Comparison of ENCODE assay signal across 14 mouse cellular contexts in the genomic region with DNA sequence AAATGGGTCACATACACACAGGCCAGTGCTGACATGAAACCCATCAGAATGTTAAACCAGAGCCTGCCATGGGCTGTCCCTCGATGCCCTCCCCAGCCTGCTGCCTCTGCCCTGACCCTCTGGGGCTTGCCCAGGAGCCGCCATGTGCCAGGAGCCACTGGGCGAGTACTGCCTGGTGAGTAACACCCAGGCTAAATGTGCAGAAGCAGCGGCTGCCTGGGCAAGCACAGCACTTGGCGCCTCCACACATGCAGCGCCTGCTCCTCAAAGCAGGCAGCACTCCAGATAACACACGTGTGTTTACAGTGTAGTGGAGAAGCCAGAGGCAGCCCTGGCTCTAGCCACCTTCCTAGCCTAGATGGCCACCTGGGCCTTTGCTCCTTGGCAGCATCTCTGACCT. TPM values are rescaled to one million over a fixed set of nuclear protein-coding genes. Genes with fewer than 3 reads are reported as not detected.
DNase-seq lines count a peak whose midpoint lies in the region; ATAC-seq lines count a peak whose summit lies in the region.
"Had no signal": no experiment of that assay in that cellular context is flagged by ENCODE, and none has a peak within 500 bp of the region (broad histone marks: within the 10 kb centered on the region; RNA-seq: fewer than 3 reads in every experiment).

No protein-coding gene starts in this region.

- 59% methylated on average over 7 of the region's 7 CpGs for WGBS in heart, embryonic 16.5 days

- no peaks in the 10 kb centered on the region for H3K36me3 ChIP-seq in heart, embryonic 16.5 days (ENCODE audit: control insufficient read depth, insufficient read depth)

- no peak for ATAC-seq in heart, embryonic 16.5 days (replicated peaks; ENCODE audit: extremely low read depth, insufficient read depth, low FRiP score)

- DNase-seq in cerebellum, adult 11-12 months, result peak; percentile 62
- DNase-seq in cerebellum, postnatal 4 days (ENCODE audit: low spot score in 2 of 2), result no peak
- peak; percentile 68 for DNase-seq in layer of hippocampus, adult 9-11 months
- no peak for DNase-seq in layer of hippocampus, postnatal 14 days (ENCODE audit: low spot score in 2 of 2)
- DNase-seq in fibroblast of lung, adult 2 months (ENCODE audit: low read depth), result peak; percentile 78
- DNase-seq in thymus, postnatal 14 days, result no peak
- no peak for DNase-seq in spleen, adult 12 weeks (ENCODE audit: low spot score)
- DNase-seq: kidney, adult 18-20 months; thymus, postnatal 4 days had no signal

- H3K9me3 ChIP-seq in heart, embryonic 16.5 days (replicated peaks; ENCODE audit: control insufficient read depth, low read length), result no peaks in the 10 kb centered on the region
- H3K9me3 ChIP-seq: midbrain, embryonic 12.5 days; neural tube, embryonic 15.5 days had no signal

- no peak overlapping the region for H3K4me2 ChIP-seq in heart, embryonic 16.5 days (ENCODE audit: low read depth, low read length)
- H3K4me2 ChIP-seq: midbrain, embryonic 12.5 days; neural tube, embryonic 15.5 days had no signal

- peak overlapping the region; percentile 34 for H3K27ac ChIP-seq in heart, embryonic 16.5 days (ENCODE audit: low read length)
- H3K27ac ChIP-seq: liver, embryonic 14.5 days; midbrain, embryonic 12.5 days; neural tube, embryonic 15.5 days had no signal

- H3K4me1 ChIP-seq in heart, embryonic 16.5 days (ENCODE audit: control insufficient read depth, insufficient read depth, low read length), result peaks cover 71% of the 10 kb centered on the region

- H3K4me3 ChIP-seq in heart, embryonic 16.5 days (ENCODE audit: low read length), result no peak overlapping the region
- H3K4me3 ChIP-seq: midbrain, embryonic 12.5 days; neural tube, embryonic 15.5 days had no signal

- no peak overlapping the region for H3K9ac ChIP-seq in heart, embryonic 16.5 days (ENCODE audit: low read length)
- H3K9ac ChIP-seq: liver, embryonic 14.5 days; midbrain, embryonic 12.5 days; neural tube, embryonic 15.5 days had no signal

- H3K27me3 ChIP-seq in heart, embryonic 16.5 days (ENCODE audit: control insufficient read depth, insufficient read depth, low read length), result no peaks in the 10 kb centered on the region
- H3K27me3 ChIP-seq: midbrain, embryonic 12.5 days; neural tube, embryonic 15.5 days had no signal

RNA-seq across cellular contexts. Expression of gene Mtss1l, which starts 8.2 kb away (rescaled TPM):
- 100 to 1,000 TPM; 220 to 233 TPM for total RNA-seq in layer of hippocampus, postnatal 14 days (2021)
- 4.5 and 6.6 TPM in 2 replicates for polyA plus RNA-seq in heart, embryonic 16.5 days (2015; fragmentation: Nextera tagmentation; extraction: Ambion mirVana)
- total RNA-seq: granulocyte monocyte progenitor cell, adult 5-6 weeks had no signal

Comparison
In these comparisons a context has a peak if more than half of its experiments do, and no peak if none do; other contexts are left out.
1. DNase-seq: peak in cerebellum, adult 11-12 months (single experiment), layer of hippocampus, adult 9-11 months (single experiment) and fibroblast of lung, adult 2 months (single experiment); none in cerebellum, postnatal 4 days (0 of 2), layer of hippocampus, postnatal 14 days (0 of 2), thymus, postnatal 14 days (single experiment) and spleen, adult 12 weeks (single experiment).